Mouse (Mus musculus): ENCODE measurements around the gene Anp32e. TPM values are rescaled to one million over a fixed set of nuclear protein-coding genes. Genes with fewer than 3 reads are reported as not detected.

Gene Anp32e
- polyA plus RNA-seq (2012; rRNA removed) = 59.5 and 63.3 TPM in 2 replicates

DNA sequence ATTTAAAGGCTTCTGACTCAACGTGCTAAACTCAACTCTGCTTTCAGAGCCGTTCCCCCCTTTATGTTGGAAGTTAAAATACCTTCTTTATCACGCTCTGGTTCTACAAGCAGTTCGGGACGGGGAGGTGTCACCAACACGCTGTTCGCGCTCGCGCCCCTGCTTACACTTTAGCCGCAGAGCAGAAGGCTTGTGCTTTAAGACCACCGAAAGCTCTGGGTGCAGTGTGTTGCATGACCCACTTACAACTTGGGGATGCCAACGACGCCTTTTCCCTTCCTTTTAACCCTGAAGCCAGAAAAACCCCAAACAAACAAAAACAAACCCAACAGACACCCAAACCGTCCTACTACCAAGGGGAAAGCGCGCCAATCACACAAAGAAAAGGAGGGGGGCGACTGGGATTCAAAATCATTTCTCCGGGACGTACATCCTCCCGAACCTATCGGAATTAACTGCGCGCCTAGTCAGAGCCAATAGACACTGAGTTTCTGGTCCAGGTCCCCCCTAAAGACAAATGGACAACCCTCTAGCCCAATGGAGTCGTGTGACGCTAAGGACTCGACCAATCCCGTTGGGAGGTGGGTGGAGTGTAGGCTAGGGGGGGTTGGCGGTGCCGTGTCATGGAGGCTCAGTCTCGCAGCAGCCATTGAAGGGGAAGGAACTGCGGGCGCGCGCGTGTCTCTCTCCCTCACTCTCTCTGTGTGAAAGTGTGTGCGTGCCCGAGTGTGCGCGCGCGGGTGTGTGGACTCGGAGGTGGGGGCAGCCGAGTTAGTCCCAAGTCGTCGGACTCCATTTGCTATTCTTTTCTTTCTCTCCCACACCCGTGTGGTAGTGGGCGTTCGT, at the start of gene Anp32e:
Anp32e (plus strand) TSS at position 589 of the 846 bp plus-strand sequence.

DNA sequence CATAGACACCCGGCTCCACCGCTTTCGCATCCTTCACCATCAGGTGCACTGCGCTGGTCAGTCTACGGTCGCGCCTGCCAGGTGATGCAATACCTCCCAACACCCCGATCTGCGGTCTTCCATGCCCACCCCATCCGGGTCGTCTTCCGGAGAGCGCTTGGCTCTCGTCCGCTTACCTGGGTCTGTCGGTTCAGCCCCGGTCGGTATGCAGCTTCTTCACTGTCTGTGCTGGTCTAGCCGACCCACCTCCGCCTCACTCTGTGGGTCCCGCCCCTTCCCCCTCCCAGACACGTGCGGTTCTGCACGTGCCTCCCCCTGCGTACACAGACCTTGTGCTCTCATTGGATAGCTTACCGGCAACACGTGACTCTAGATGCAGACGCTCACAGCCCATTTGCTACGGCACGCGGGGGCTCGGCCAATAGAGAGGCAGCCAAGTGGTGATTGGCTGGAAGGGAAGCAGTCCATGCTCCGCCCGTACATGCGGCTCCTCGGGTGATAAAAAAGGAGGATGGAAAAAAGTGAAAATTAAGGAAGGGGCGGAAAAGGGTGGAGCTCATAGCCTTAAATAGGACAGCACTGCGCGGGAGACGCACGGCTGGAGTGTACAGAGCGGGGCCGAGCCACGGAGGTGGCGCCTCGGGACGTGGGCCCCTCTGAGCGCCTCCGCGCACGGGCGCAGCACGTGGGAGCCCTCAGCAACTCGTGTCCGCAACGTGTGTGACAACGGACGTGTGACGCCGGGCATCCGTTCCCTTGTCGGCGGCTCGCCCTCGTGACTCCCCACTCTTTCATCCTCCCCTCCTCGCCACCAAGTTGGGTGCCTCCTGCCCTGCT, 46.8 kb upstream of the Anp32e start, which contains the start of gene Ciart:
Ciart (minus strand) TSS at position 273 of the 837 bp plus-strand sequence.

DNA sequence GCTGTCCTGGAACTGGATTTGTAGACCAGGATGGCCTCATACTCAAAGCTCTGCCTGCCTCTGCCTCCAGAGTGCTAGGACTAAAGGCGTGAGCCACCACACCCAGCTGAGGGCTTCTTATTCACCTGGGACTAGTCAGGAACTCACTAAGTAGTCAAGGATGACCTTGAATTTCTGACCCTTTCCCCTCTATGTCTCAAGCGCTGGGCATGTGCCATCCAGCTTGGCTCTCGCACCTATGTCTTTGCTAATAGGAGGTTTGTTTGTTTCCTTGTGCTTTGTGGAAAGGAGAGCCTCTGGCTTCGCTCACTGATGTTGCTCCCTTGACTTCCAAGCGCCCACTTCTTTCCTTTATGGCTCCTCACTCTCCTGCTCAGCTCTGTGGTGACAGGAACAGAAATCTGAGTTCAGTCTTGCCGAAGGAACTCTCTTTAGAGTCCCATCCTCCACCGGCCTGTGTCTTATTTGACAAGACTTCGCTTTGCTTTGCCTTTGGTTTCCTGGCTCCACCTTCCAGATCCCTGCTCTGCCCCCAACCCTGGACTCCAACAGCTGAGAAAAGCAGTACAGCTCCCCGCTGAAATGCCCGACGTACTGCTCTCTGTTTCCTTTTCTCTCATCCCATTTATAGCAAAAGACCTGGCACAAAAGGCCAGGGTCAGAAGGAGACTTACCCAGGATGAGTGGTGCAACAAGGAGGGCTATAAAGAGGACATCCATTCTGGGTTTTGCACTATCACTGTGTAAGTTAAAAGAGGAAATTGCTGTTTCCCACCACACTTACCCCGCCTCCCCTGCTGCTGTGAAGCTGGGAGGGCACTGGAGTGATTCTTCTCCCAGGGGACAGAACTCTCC, 37.6 kb upstream of the Anp32e start, which contains the start of gene BC028528:
BC028528 (minus strand) TSS at position 795 of the 855 bp plus-strand sequence.

DNA sequence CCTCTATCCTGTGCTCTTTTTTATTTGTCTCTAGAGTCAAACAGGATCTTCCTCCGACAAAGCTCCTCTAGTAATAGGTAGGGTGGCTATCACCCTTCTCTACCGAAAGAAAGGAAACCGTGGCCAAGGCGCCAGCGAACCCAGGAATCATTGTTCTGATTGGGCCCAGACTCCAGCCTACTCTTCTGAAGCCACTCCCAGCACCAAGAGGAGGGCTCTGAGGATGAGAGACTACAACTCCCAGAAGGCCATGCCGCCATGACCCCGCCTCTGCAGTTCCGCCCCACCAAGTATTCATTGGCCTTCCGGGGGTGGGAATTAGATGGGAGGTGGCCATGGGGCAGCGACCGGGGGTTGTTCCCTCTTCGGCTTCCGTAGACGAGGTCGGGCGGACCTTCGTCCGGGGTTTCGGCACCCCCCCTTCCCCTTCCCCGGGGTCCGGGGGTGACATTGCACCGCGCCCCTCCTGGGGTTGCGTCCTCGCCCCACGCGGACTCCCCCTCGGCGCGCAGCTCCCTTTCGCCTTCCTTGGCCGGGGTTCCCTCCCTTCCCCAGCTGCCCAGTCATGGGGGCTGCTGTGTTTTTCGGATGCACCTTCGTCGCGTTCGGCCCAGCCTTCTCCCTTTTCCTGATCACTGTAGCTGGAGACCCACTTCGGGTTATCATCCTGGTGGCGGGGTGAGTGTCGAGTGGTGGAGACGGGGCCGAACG, 35.3 kb upstream of the Anp32e start, which contains the start of gene Aph1a:
Aph1a (plus strand) TSS at position 364 of the 711 bp plus-strand sequence.

DNA sequence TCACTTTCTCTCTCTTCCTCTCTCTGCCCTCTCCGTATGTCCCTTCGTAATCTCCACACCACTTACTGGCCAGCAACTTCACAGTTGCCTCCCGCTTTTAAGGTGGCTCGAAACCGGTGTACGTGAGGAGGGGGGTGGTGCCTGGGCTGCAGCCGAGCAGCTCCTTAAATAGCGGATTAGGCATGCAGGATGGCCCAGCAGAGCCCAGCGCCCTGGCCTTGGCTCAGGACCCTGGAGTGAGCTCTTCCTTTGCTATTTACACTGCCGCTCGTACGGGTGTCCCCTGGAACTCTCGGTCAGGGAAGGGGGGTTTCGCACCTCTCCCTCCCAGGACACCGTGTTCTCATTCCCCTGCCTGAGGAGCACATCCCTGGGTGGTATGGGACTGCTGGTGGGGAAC, 24.5 kb upstream of the Anp32e start, which contains the start of gene Car14:
Car14 (minus strand) TSS at position 124 of the 400 bp plus-strand sequence.

DNA sequence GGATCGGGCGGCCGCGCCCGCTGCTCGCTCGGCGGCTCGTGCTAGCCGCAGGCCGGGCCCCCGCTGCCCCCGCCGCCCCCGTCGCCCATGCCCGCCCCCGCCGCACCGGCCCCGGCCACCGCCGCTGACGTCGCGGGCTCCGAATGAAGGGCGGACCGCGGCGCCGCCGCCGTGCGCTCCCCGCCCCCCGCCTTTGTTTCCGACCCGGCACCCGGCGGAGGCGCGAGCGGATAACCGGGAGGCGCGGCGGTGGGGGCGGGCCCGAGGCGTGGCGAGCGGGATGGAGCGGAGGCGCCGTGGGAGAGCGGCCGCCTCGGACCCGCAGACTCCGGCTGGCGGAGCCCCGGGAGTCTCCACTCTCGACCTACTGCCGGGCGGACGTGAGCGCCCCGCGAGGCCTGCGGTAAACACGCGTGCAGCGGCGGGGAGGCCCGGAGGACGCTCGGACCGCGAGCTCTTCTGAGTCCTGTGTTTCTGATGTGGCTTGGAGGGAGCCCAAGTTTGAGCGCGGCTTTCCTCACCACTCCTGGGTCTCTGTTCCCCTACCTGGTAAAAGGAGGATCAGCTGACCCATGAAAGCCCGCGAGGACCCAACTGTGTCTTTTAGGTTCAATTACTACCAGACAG, 66.9 kb downstream of the Anp32e start, which contains the start of gene Plekho1:
Plekho1 (minus strand) TSS at position 200 of the 627 bp plus-strand sequence.

Other genes with a start within 250 kb of the Anp32e start
- 0.88 and 1.5 TPM in 2 replicates for gene Adamtsl4, start 241.3 kb upstream of the Anp32e start, polyA plus RNA-seq (2012; rRNA removed)
- gene Ecm1, start 189.7 kb upstream of the Anp32e start, polyA plus RNA-seq (2012; rRNA removed) = 50.8 and 75.0 TPM in 2 replicates
- gene Tars2, start 169.0 kb upstream of the Anp32e start, polyA plus RNA-seq (2012; rRNA removed) = 17.8 and 20.3 TPM in 2 replicates
- 4.3 and 5.5 TPM in 2 replicates for gene Rprd2, start 110.4 kb upstream of the Anp32e start, polyA plus RNA-seq (2012; rRNA removed)
- 12.6 and 13.8 TPM in 2 replicates for gene Prpf3, start 73.4 kb upstream of the Anp32e start, polyA plus RNA-seq (2012; rRNA removed)
- gene Mrps21, start 57.7 kb upstream of the Anp32e start, polyA plus RNA-seq (2012; rRNA removed) = 95.6 and 96.2 TPM in 2 replicates
- gene Ciart, start 47.0 kb upstream of the Anp32e start, polyA plus RNA-seq (2012; rRNA removed) = 0.85 and 1.1 TPM in 2 replicates
- 5.3 and 6.8 TPM in 2 replicates for gene BC028528, start 37.2 kb upstream of the Anp32e start, polyA plus RNA-seq (2012; rRNA removed)
- 27.8 and 30.9 TPM in 2 replicates for gene Aph1a, start 35.3 kb upstream of the Anp32e start, polyA plus RNA-seq (2012; rRNA removed)
- gene Car14, start 24.6 kb upstream of the Anp32e start, polyA plus RNA-seq (2012; rRNA removed) = 9.3 and 12.0 TPM in 2 replicates
- 16.3 and 19.0 TPM in 2 replicates for gene Plekho1, start 66.8 kb downstream of the Anp32e start, polyA plus RNA-seq (2012; rRNA removed)
- 4.7 and 5.3 TPM in 2 replicates for gene Vps45, start 129.2 kb downstream of the Anp32e start, polyA plus RNA-seq (2012; rRNA removed)
- gene Otud7b, start 175.3 kb downstream of the Anp32e start, polyA plus RNA-seq (2012; rRNA removed) = 3.6 and 3.7 TPM in 2 replicates
- 9.6 and 12.3 TPM in 2 replicates for gene Mtmr11, start 232.8 kb downstream of the Anp32e start, polyA plus RNA-seq (2012; rRNA removed)
- 26.1 and 26.7 TPM in 2 replicates for gene Sf3b4, start 243.1 kb downstream of the Anp32e start, polyA plus RNA-seq (2012; rRNA removed)